Mouse (Mus musculus) forebrain, embryonic 10.5 days (tissue): ENCODE results near the gene Kdm1b. TPM values are rescaled to one million over a fixed set of nuclear protein-coding genes. Genes with fewer than 3 reads are reported as not detected.

Experiments used
- DNase-seq: peaks from one replicate; pipeline ENCODE4 v3.0.0-alpha.2; 2017; ENCODE audit warnings: low spot score; ENCODE audit errors: extremely low spot score
- H3K27ac ChIP-seq: fragments of 300-500 bp; sonication (generic); 2 replicates; pipeline ENCODE4 v1.5.1; 2016; ENCODE audit warnings: mild to moderate bottlenecking
- H3K27me3 ChIP-seq: fragments of 300-500 bp; sonication (generic); 2 replicates; pipeline ENCODE4 v1.6.1; 2016; ENCODE audit warnings: mild to moderate bottlenecking; ENCODE audit not compliant: poor library complexity, severe bottlenecking
- H3K36me3 ChIP-seq: fragments of 300-500 bp; sonication (generic); replicated peaks from 2 replicates; pipeline ENCODE4 v1.6.1; 2016; ENCODE audit warnings: mild to moderate bottlenecking, moderate library complexity
- H3K4me1 ChIP-seq: fragments of 300-500 bp; sonication (generic); 2 replicates; pipeline ENCODE4 v1.6.1; 2016
- H3K4me3 ChIP-seq: fragments of 300-500 bp; sonication (generic); 2 replicates; pipeline ENCODE4 v1.5.1; 2016; ENCODE audit warnings: mild to moderate bottlenecking, moderate library complexity
- H3K9me3 ChIP-seq: fragments of 300-500 bp; sonication (generic); 2 replicates; pipeline ENCODE4 v1.6.1; 2016; ENCODE audit warnings: mild to moderate bottlenecking, moderate library complexity
- WGBS: fragments of 180-500 bp; shearing (Covaris S2); methylation state at CpG from one replicate; pipeline ENCODE4 v1.1.7; 2016; 5-methylcytosine and 5-hydroxymethylcytosine counted together
- polyA plus RNA-seq: library from polyadenylated mRNA; unstranded; fragments of >200 nt; fragmentation: Nextera tagmentation; extraction: Ambion mirVana; gene quantifications from 2 replicates; pipeline ENCODE4 v1.2.1, GENCODE M21; 2016

Gene Kdm1b
- polyA plus RNA-seq, 1 experiment from 2014 or later: 15.8 TPM

- WGBS: 93% methylated on average over 10 of the region's 10 CpGs
- Histone ChIP-seq H3K4me1 (no peaks in the 10 kb centered on the region), H3K9me3 (no peaks in the 10 kb centered on the region), H3K27ac (no peak overlapping the region), H3K4me3 (no peak overlapping the region), H3K36me3 (peaks cover 61% of the 10 kb centered on the region), H3K27me3 (no peaks in the 10 kb centered on the region)
- DNase-seq: no peak
Measured at GRCm38 (mm10) chr13:47066516-47066915, 23.2 kb downstream of the Kdm1b start.

DNA sequence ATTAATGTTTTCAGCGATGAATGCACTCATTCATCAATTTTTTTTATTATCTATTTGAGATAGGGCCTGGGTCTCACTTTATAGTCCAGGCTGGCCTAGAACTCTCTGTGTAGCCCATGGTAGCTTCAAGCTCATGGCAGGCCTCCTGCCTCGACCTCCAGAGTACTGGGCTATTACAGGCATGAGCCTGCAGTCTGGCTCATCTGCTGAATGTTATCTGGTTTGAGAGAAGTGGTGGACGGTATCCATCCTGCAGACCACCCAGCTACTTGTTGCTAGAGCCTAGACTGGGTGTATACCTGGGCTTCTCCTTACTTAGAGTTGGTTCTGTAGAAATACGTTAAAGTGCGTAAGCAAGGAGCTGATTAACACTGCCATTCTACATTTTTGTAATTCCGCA lies 23.7 kb downstream of the Kdm1b start:
- H3K27me3 ChIP-seq: no peaks in the 10 kb centered on the region
- peaks cover 61% of the 10 kb centered on the region for H3K36me3 ChIP-seq
- no peaks in the 10 kb centered on the region for H3K9me3 ChIP-seq
- no peaks in the 10 kb centered on the region for H3K4me1 ChIP-seq
- H3K4me3 ChIP-seq: no peak overlapping the region
- H3K27ac ChIP-seq: no peak overlapping the region
- no peak for DNase-seq
- 93% methylated on average over 6 of the region's 6 CpGs for WGBS

GRCm38 (mm10) chr13:47070329-47071080 lies 27.2 kb downstream of the Kdm1b start:
- WGBS: 88% methylated on average over 15 of the region's 15 CpGs
- no peaks in the 10 kb centered on the region for H3K4me1 ChIP-seq
- H3K27ac ChIP-seq: no peak overlapping the region
- H3K36me3 ChIP-seq: peaks cover 58% of the 10 kb centered on the region
- no peak overlapping the region for H3K4me3 ChIP-seq
- no peak for DNase-seq
- no peaks in the 10 kb centered on the region for H3K9me3 ChIP-seq
- H3K27me3 ChIP-seq: no peaks in the 10 kb centered on the region

GRCm38 (mm10) chr13:47071871-47072270 lies 28.6 kb downstream of the Kdm1b start:
- Histone ChIP-seq H3K27me3 (no peaks in the 10 kb centered on the region), H3K9me3 (no peaks in the 10 kb centered on the region), H3K4me3 (no peak overlapping the region), H3K4me1 (no peaks in the 10 kb centered on the region), H3K36me3 (peaks cover 56% of the 10 kb centered on the region), H3K27ac (no peak overlapping the region)
- 95% methylated on average over 13 of the region's 13 CpGs for WGBS
- DNase-seq: no peak

- peaks cover 57% of the 10 kb centered on the region for H3K36me3 ChIP-seq
- H3K27ac ChIP-seq: no peak overlapping the region
- H3K9me3 ChIP-seq: no peaks in the 10 kb centered on the region
- no peak overlapping the region for H3K4me3 ChIP-seq
- no peak for DNase-seq
- WGBS: 96% methylated on average over 5 of the region's 5 CpGs
- no peaks in the 10 kb centered on the region for H3K27me3 ChIP-seq
- H3K4me1 ChIP-seq: no peaks in the 10 kb centered on the region
Measured at GRCm38 (mm10) chr13:47072484-47072883, 29.2 kb downstream of the Kdm1b start.

DNA sequence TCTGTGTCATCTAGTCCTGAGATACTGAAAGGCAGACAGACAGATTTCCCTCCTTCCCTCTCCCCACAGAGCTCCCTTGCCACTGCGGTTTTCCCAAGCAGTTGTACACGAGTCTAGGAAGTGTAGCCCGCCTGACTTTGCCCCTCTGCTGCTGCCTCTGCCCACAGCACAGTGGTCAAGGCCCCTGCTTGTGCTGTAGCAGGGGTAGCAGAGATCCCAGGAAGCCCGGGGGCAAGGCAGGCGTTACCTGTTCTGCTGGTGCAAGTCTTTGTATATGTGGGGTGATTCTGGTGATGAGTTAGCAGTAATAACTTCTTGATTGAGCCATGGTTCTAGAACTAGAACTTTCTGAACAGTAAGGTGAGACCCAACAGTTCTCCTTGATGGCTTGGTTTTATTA lies 32.9 kb downstream of the Kdm1b start:
- no peak overlapping the region for H3K27ac ChIP-seq
- no peak overlapping the region for H3K4me3 ChIP-seq
- no peaks in the 10 kb centered on the region for H3K27me3 ChIP-seq
- no peaks in the 10 kb centered on the region for H3K9me3 ChIP-seq
- 87% methylated on average over 5 of the region's 5 CpGs for WGBS
- peak; percentile 9 for DNase-seq
- peaks cover 72% of the 10 kb centered on the region for H3K36me3 ChIP-seq
- no peaks in the 10 kb centered on the region for H3K4me1 ChIP-seq

DNA sequence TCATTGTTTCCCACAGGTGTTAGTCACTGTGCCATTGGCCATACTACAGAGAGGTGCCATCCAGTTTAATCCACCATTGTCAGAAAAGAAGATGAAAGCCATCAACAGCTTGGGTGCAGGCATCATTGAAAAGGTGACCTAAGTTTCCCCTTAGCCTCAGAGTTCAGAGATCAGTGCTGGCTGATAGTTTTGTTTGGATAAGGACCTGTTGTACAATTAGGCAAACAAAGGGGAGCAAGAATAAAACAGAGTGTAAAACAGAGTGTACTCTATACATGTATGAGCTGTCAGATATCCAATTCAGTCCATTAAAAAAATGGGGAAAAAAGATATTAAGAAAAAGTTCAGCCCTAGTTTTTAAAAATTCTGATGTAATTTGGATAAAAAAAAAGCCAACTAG lies 34.1 kb downstream of the Kdm1b start:
- peaks cover 77% of the 10 kb centered on the region for H3K36me3 ChIP-seq
- no peak overlapping the region for H3K27ac ChIP-seq
- H3K4me1 ChIP-seq: no peaks in the 10 kb centered on the region
- no peak overlapping the region for H3K4me3 ChIP-seq
- no peaks in the 10 kb centered on the region for H3K9me3 ChIP-seq
- DNase-seq: peak; percentile 3
- H3K27me3 ChIP-seq: no peaks in the 10 kb centered on the region

GRCm38 (mm10) chr13:47078799-47079198 lies 35.5 kb downstream of the Kdm1b start:
- H3K9me3 ChIP-seq: no peaks in the 10 kb centered on the region
- H3K27me3 ChIP-seq: no peaks in the 10 kb centered on the region
- H3K4me1 ChIP-seq: no peaks in the 10 kb centered on the region
- peak; percentile 11 for DNase-seq
- H3K4me3 ChIP-seq: no peak overlapping the region
- no peak overlapping the region for H3K27ac ChIP-seq
- peaks cover 82% of the 10 kb centered on the region for H3K36me3 ChIP-seq
- WGBS: 77% methylated on average over 5 of the region's 5 CpGs

DNA sequence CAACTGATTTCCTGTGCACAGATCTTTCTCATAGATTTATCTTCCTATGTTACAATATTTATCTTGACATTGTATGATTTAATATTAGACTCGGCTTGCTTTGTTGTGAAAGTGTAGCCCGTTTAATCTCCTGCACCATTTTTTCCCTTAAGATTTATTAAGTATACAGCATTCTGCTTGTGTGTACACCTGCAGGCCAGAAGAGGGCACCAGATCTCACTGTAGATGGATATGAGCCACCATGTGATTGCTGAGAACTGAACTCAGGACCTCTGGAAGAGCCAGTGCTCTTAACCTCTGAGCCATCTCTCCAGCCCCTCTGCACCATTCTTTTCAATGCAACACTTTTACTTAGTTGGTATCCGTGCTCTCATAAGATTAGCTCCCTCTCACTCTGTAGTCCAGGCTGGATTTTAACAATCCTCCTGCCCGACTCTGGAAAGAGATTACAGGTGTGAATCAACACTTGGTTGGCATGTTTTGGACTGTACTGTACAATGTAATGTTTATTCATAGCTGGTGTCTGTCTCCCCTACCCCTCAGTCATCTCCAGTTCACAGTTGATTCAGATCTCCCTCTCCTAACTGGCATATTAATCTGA lies 37.7 kb downstream of the Kdm1b start:
- DNase-seq: peak; percentile 13
- Histone ChIP-seq H3K27me3 (no peaks in the 10 kb centered on the region), H3K4me1 (no peaks in the 10 kb centered on the region), H3K27ac (no peak overlapping the region), H3K9me3 (no peaks in the 10 kb centered on the region), H3K4me3 (no peak overlapping the region), H3K36me3 (peaks cover 88% of the 10 kb centered on the region)
- 88% methylated on average over 4 of the region's 4 CpGs for WGBS

- H3K27me3 ChIP-seq: no peaks in the 10 kb centered on the region
- WGBS: 98% methylated on average over 1 of the region's 1 CpGs
Measured at GRCm38 (mm10) chr13:47088433-47088832, 45.1 kb downstream of the Kdm1b start.

DNA sequence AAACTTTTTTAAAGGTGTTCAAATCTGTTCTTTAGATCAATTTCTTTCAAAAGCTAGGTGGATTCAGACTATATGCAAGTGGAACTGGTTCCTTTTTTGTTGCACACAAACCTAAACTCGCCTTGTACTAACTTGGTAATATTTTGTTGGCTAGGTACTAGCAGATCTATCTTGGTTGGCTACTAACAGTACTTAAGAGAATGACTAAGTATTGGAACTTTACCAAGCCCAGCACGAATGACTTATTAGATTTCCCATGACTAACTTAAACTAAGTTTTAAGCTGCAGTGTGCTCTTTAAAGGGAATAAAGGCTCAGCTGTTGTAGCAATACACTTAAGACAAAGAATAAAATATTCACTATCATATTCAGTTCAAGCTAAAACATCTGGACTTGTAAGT lies 46.0 kb downstream of the Kdm1b start:
- Histone ChIP-seq H3K27ac (no peak overlapping the region), H3K9me3 (no peaks in the 10 kb centered on the region), H3K4me1 (no peaks in the 10 kb centered on the region), H3K27me3 (no peaks in the 10 kb centered on the region), H3K36me3 (peaks cover 98% of the 10 kb centered on the region), H3K4me3 (no peak overlapping the region)
- WGBS: 89% methylated on average over 2 of the region's 2 CpGs
- DNase-seq: no peak

More at GRCm38 (mm10) chr13:47088433-47088832, 45.1 kb downstream of the Kdm1b start:
- H3K9me3 ChIP-seq: no peaks in the 10 kb centered on the region
- no peak overlapping the region for H3K27ac ChIP-seq
- no peak overlapping the region for H3K4me3 ChIP-seq
- no peak for DNase-seq
- H3K36me3 ChIP-seq: peaks cover 98% of the 10 kb centered on the region
- H3K4me1 ChIP-seq: no peaks in the 10 kb centered on the region

DNA sequence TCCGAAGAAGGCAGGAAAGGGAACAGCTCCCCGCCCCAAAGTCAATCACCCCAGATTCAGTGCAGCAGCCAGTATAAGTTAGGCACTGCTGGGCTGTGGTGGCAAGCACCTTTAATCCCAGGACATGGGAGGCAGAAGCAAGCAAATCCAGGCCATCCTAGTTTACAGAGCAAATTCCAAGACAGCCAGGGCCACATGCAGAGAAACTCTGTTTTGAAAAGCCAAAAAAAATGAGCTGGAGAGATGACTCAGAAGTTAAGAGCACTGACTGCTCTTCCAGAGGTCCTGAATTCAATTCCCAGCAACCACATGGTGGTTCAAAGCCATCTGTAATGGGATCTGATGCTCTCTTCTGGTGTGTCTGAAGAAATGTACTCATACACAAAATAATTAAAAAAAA lies 50.5 kb downstream of the Kdm1b start:
- H3K9me3 ChIP-seq: no peaks in the 10 kb centered on the region
- H3K36me3 ChIP-seq: peaks cover 100% of the 10 kb centered on the region
- no peak overlapping the region for H3K4me3 ChIP-seq
- no peak for DNase-seq
- H3K27ac ChIP-seq: no peak overlapping the region
- 87% methylated on average over 2 of the region's 2 CpGs for WGBS
- H3K27me3 ChIP-seq: no peaks in the 10 kb centered on the region
- H3K4me1 ChIP-seq: no peaks in the 10 kb centered on the region

GRCm38 (mm10) chr13:47096591-47096990 lies 53.3 kb downstream of the Kdm1b start:
- Histone ChIP-seq H3K9me3 (no peaks in the 10 kb centered on the region), H3K4me3 (no peak overlapping the region), H3K36me3 (peaks cover 100% of the 10 kb centered on the region), H3K4me1 (no peaks in the 10 kb centered on the region), H3K27ac (no peak overlapping the region), H3K27me3 (no peaks in the 10 kb centered on the region)
- WGBS: 89% methylated on average over 2 of the region's 2 CpGs
- no peak for DNase-seq
